Mouse (Mus musculus): Measurements from ENCODE around the gene Psen1. TPM values are rescaled to one million over a fixed set of nuclear protein-coding genes. Genes with fewer than 3 reads are reported as not detected.

The Psen1 gene
- polyA plus RNA-seq, 1 experiment from 2014 or later, result 70.0 TPM

- 91% methylated on average over 1 of the region's 1 CpGs for WGBS
- H3K4me3 ChIP-seq (ENCODE audit: low read length), result no peak overlapping the region
- no peak for ATAC-seq (ENCODE audit: low FRiP score, low TSS enrichment)
Observed at GRCm38 (mm10) chr12:83719431-83719830, 31.5 kb downstream of the Psen1 start.

GRCm38 (mm10) chr12:83721281-83721680 lies 33.3 kb downstream of the Psen1 start:
- Histone ChIP-seq H3K4me2 (replicated peaks; ENCODE audit: low read depth, low read length) (no peak overlapping the region), H3K9ac (replicated peaks; ENCODE audit: low read length) (no peak overlapping the region), H3K9me3 (ENCODE audit: low read length) (no peaks in the 10 kb centered on the region), H3K27ac (ENCODE audit: low read length) (peak overlapping the region; percentile 49; the same call in 1 of the 2 replicates), H3K4me3 (ENCODE audit: low read length) (no peak overlapping the region), H3K4me1 (ENCODE audit: insufficient read depth, low read length) (peaks cover 9% of the 10 kb centered on the region), H3K36me3 (ENCODE audit: insufficient read depth, low read length) (peaks cover 21% of the 10 kb centered on the region; the same call in 1 of the 2 replicates), H3K27me3 (ENCODE audit: insufficient read depth, low read length) (no peaks in the 10 kb centered on the region)
- 53% methylated on average over 6 of the region's 6 CpGs for WGBS
- no peak for ATAC-seq (ENCODE audit: low FRiP score, low TSS enrichment)

More at GRCm38 (mm10) chr12:83719431-83719830, 31.5 kb downstream of the Psen1 start:
- Histone ChIP-seq H3K9ac (replicated peaks; ENCODE audit: low read length) (no peak overlapping the region), H3K9me3 (ENCODE audit: low read length) (no peaks in the 10 kb centered on the region), H3K27me3 (ENCODE audit: insufficient read depth, low read length) (no peaks in the 10 kb centered on the region), H3K4me2 (replicated peaks; ENCODE audit: low read depth, low read length) (no peak overlapping the region), H3K27ac (ENCODE audit: low read length) (no peak overlapping the region), H3K4me1 (ENCODE audit: insufficient read depth, low read length) (peaks cover 9% of the 10 kb centered on the region), H3K36me3 (ENCODE audit: insufficient read depth, low read length) (peaks cover 26% of the 10 kb centered on the region)

- ATAC-seq (ENCODE audit: low FRiP score, low TSS enrichment), result no peak
Observed at GRCm38 (mm10) chr12:83723037-83723436, 35.1 kb downstream of the Psen1 start.

GRCm38 (mm10) chr12:83726510-83727308 lies 38.8 kb downstream of the Psen1 start:
- Histone ChIP-seq H3K36me3 (ENCODE audit: insufficient read depth, low read length) (peaks cover 47% of the 10 kb centered on the region), H3K27ac (ENCODE audit: low read length) (peak overlapping the region; percentile 53; the same call in 1 of the 2 replicates), H3K9me3 (ENCODE audit: low read length) (no peaks in the 10 kb centered on the region), H3K4me2 (replicated peaks; ENCODE audit: low read depth, low read length) (no peak overlapping the region), H3K9ac (replicated peaks; ENCODE audit: low read length) (no peak overlapping the region), H3K27me3 (ENCODE audit: insufficient read depth, low read length) (no peaks in the 10 kb centered on the region), H3K4me3 (ENCODE audit: low read length) (no peak overlapping the region), H3K4me1 (ENCODE audit: insufficient read depth, low read length) (no peaks in the 10 kb centered on the region)
- WGBS, result 52% methylated on average over 12 of the region's 12 CpGs
- ATAC-seq (ENCODE audit: low FRiP score, low TSS enrichment), result peak; percentile 51; the same call in 1 of the 2 replicates

More at GRCm38 (mm10) chr12:83723037-83723436, 35.1 kb downstream of the Psen1 start:
- 78% methylated on average over 3 of the region's 3 CpGs for WGBS
- no peak overlapping the region for H3K4me3 ChIP-seq (ENCODE audit: low read length)
- H3K9ac ChIP-seq (replicated peaks; ENCODE audit: low read length), result no peak overlapping the region
- no peak overlapping the region for H3K4me2 ChIP-seq (replicated peaks; ENCODE audit: low read depth, low read length)
- H3K9me3 ChIP-seq (ENCODE audit: low read length), result no peaks in the 10 kb centered on the region
- peaks cover 18% of the 10 kb centered on the region; the same call in 1 of the 2 replicates for H3K36me3 ChIP-seq (ENCODE audit: insufficient read depth, low read length)
- peaks cover 9% of the 10 kb centered on the region for H3K4me1 ChIP-seq (ENCODE audit: insufficient read depth, low read length)
- H3K27me3 ChIP-seq (ENCODE audit: insufficient read depth, low read length), result no peaks in the 10 kb centered on the region
- no peak overlapping the region for H3K27ac ChIP-seq (ENCODE audit: low read length)

- WGBS, result 92% methylated on average over 5 of the region's 5 CpGs
- Histone ChIP-seq H3K4me3 (ENCODE audit: low read length) (no peak overlapping the region), H3K9me3 (ENCODE audit: low read length) (no peaks in the 10 kb centered on the region), H3K4me2 (replicated peaks; ENCODE audit: low read depth, low read length) (no peak overlapping the region), H3K27me3 (ENCODE audit: insufficient read depth, low read length) (no peaks in the 10 kb centered on the region), H3K9ac (replicated peaks; ENCODE audit: low read length) (no peak overlapping the region), H3K36me3 (ENCODE audit: insufficient read depth, low read length) (peaks cover 77% of the 10 kb centered on the region), H3K27ac (ENCODE audit: low read length) (no peak overlapping the region), H3K4me1 (ENCODE audit: insufficient read depth, low read length) (no peaks in the 10 kb centered on the region)
- no peak for ATAC-seq (ENCODE audit: low FRiP score, low TSS enrichment)
Observed at GRCm38 (mm10) chr12:83732225-83732624, 44.3 kb downstream of the Psen1 start.

GRCm38 (mm10) chr12:83734047-83734446 lies 46.1 kb downstream of the Psen1 start:
- 73% methylated on average over 10 of the region's 10 CpGs for WGBS
- Histone ChIP-seq H3K9ac (replicated peaks; ENCODE audit: low read length) (no peak overlapping the region), H3K27ac (ENCODE audit: low read length) (no peak overlapping the region), H3K4me1 (ENCODE audit: insufficient read depth, low read length) (no peaks in the 10 kb centered on the region), H3K27me3 (ENCODE audit: insufficient read depth, low read length) (no peaks in the 10 kb centered on the region), H3K4me3 (ENCODE audit: low read length) (no peak overlapping the region), H3K4me2 (replicated peaks; ENCODE audit: low read depth, low read length) (no peak overlapping the region), H3K36me3 (ENCODE audit: insufficient read depth, low read length) (peaks cover 63% of the 10 kb centered on the region), H3K9me3 (ENCODE audit: low read length) (no peaks in the 10 kb centered on the region)
- ATAC-seq (ENCODE audit: low FRiP score, low TSS enrichment), result no peak

GRCm38 (mm10) chr12:83736236-83736635 lies 48.3 kb downstream of the Psen1 start:
- Histone ChIP-seq H3K27ac (ENCODE audit: low read length) (no peak overlapping the region), H3K9ac (replicated peaks; ENCODE audit: low read length) (no peak overlapping the region), H3K4me2 (replicated peaks; ENCODE audit: low read depth, low read length) (no peak overlapping the region), H3K4me3 (ENCODE audit: low read length) (no peak overlapping the region), H3K36me3 (ENCODE audit: insufficient read depth, low read length) (peaks cover 43% of the 10 kb centered on the region), H3K4me1 (ENCODE audit: insufficient read depth, low read length) (no peaks in the 10 kb centered on the region), H3K9me3 (ENCODE audit: low read length) (peaks cover 7% of the 10 kb centered on the region; the same call in 1 of the 2 replicates), H3K27me3 (ENCODE audit: insufficient read depth, low read length) (no peaks in the 10 kb centered on the region)
- 79% methylated on average over 8 of the region's 8 CpGs for WGBS
- no peak for ATAC-seq (ENCODE audit: low FRiP score, low TSS enrichment)

GRCm38 (mm10) chr12:83738651-83739050 lies 50.7 kb downstream of the Psen1 start:
- no peak overlapping the region for H3K4me3 ChIP-seq (ENCODE audit: low read length)
- H3K27me3 ChIP-seq (ENCODE audit: insufficient read depth, low read length), result no peaks in the 10 kb centered on the region
- no peak overlapping the region for H3K27ac ChIP-seq (ENCODE audit: low read length)
- peaks cover 21% of the 10 kb centered on the region for H3K36me3 ChIP-seq (ENCODE audit: insufficient read depth, low read length)
- WGBS, result 90% methylated on average over 1 of the region's 1 CpGs
- 0 out of 2 replicates have a peak, but pooled peaks cover 5% of the 10 kb centered on the region for H3K4me1 ChIP-seq (ENCODE audit: insufficient read depth, low read length)
- H3K9ac ChIP-seq (replicated peaks; ENCODE audit: low read length), result no peak overlapping the region
- no peak overlapping the region for H3K4me2 ChIP-seq (replicated peaks; ENCODE audit: low read depth, low read length)
- no peak for ATAC-seq (ENCODE audit: low FRiP score, low TSS enrichment)
- peaks cover 7% of the 10 kb centered on the region; the same call in 1 of the 2 replicates for H3K9me3 ChIP-seq (ENCODE audit: low read length)

GRCm38 (mm10) chr12:83741722-83742121 lies 53.8 kb downstream of the Psen1 start:
- Histone ChIP-seq H3K4me2 (replicated peaks; ENCODE audit: low read depth, low read length) (no peak overlapping the region), H3K9me3 (ENCODE audit: low read length) (peaks cover 7% of the 10 kb centered on the region; the same call in 1 of the 2 replicates), H3K9ac (replicated peaks; ENCODE audit: low read length) (no peak overlapping the region; the same call in 1 of the 2 replicates), H3K36me3 (ENCODE audit: insufficient read depth, low read length) (peaks cover 4% of the 10 kb centered on the region; the same call in 1 of the 2 replicates), H3K4me1 (ENCODE audit: insufficient read depth, low read length) (0 out of 2 replicates have a peak, but pooled peaks cover 5% of the 10 kb centered on the region), H3K4me3 (ENCODE audit: low read length) (no peak overlapping the region), H3K27ac (ENCODE audit: low read length) (no peak overlapping the region), H3K27me3 (ENCODE audit: insufficient read depth, low read length) (no peaks in the 10 kb centered on the region)
- ATAC-seq (ENCODE audit: low FRiP score, low TSS enrichment), result 0 out of 2 replicates have a peak, but pooled peaks have one; percentile 35
- WGBS, result 29% methylated on average over 5 of the region's 5 CpGs

- Histone ChIP-seq H3K9me3 (ENCODE audit: low read length) (peaks cover 7% of the 10 kb centered on the region; the same call in 1 of the 2 replicates), H3K4me1 (ENCODE audit: insufficient read depth, low read length) (0 out of 2 replicates have a peak, but pooled peaks cover 5% of the 10 kb centered on the region), H3K9ac (replicated peaks; ENCODE audit: low read length) (no peak overlapping the region), H3K4me2 (replicated peaks; ENCODE audit: low read depth, low read length) (no peak overlapping the region), H3K36me3 (ENCODE audit: insufficient read depth, low read length) (no peaks in the 10 kb centered on the region), H3K4me3 (ENCODE audit: low read length) (no peak overlapping the region), H3K27me3 (ENCODE audit: insufficient read depth, low read length) (no peaks in the 10 kb centered on the region), H3K27ac (ENCODE audit: low read length) (no peak overlapping the region)
- WGBS, result 83% methylated on average over 4 of the region's 4 CpGs
- no peak for ATAC-seq (ENCODE audit: low FRiP score, low TSS enrichment)
Observed at GRCm38 (mm10) chr12:83742834-83743233, 54.9 kb downstream of the Psen1 start.

Data from kidney, embryonic 16.5 days (tissue).